Mouse (Mus musculus): ENCODE data around the gene Sgip1. TPM values are rescaled to one million over a fixed set of nuclear protein-coding genes. Genes with fewer than 3 reads are reported as not detected.
A peak's percentile ranks its signal among the peaks of the same experiment; 100 is the strongest.

Gene Sgip1
- polyA plus RNA-seq, 1 experiment from 2014 or later: 75.2 TPM

DNA sequence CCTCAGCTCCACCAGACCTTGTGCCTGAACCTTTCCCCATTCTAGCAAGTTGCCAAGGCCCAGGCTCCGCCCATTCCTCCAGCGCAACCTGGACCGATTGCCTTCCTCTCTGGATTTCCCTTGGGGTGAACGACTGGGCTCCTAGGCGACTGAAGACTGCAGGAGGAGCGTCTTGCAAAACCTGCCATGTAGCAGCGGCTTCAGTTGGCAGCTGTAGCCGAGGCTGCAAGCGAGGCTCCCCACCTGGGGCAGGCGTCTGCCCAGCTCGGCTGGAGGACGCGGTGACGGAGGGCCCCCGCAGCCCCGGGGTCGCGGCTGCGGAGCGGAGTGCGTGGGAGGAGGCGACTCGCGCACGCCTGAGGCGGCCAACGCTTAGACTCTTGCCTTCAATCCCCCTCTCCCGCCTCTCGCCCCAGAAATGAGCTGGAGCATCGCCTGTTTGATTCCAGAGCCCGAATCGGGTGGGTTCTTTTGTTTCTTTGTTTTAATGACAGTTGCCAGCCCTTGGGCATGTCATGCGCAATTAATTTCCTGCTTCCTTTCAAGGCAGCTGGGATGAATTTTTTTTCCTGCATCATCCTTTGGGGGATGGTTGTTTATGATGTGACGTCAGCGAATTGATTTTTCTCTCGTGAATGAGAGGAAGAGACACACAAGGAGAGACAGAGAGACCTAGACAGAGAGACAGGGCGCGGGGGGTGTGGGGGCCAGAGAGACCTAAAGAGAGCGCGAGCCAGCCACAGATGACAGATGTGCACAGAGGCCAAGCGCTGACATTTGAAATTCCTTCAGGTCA lies 18.2 kb downstream of the Sgip1 start:
- Histone ChIP-seq H3K4me1 (peaks cover 23% of the 10 kb centered on the region), H3K27ac (peak overlapping the region; percentile 99), H3K9ac (peak overlapping the region; percentile 85), H3K4me3 (peak overlapping the region; percentile 65), H3K27me3 (replicated peaks) (no peaks in the 10 kb centered on the region), H3K4me2 (peak overlapping the region; percentile 83), H3K9me3 (no peaks in the 10 kb centered on the region), H3K36me3 (replicated peaks) (no peaks in the 10 kb centered on the region)
- under 1% methylated on average over 41 of the region's 41 CpGs for WGBS
- peak; percentile 71 for ATAC-seq (replicated peaks)

- under 1% methylated on average over 25 of the region's 25 CpGs for WGBS
- Histone ChIP-seq H3K9ac (peak overlapping the region; percentile 85), H3K4me2 (peak overlapping the region; percentile 83), H3K27me3 (replicated peaks) (no peaks in the 10 kb centered on the region), H3K27ac (peak overlapping the region; percentile 99), H3K36me3 (replicated peaks) (no peaks in the 10 kb centered on the region), H3K4me3 (peak overlapping the region; percentile 65), H3K9me3 (no peaks in the 10 kb centered on the region), H3K4me1 (peaks cover 23% of the 10 kb centered on the region)
- peak; percentile 98 for ATAC-seq (replicated peaks)
These were observed 19.1 kb downstream of the Sgip1 start for GRCm38 (mm10) chr4:102760042-102760821.

DNA sequence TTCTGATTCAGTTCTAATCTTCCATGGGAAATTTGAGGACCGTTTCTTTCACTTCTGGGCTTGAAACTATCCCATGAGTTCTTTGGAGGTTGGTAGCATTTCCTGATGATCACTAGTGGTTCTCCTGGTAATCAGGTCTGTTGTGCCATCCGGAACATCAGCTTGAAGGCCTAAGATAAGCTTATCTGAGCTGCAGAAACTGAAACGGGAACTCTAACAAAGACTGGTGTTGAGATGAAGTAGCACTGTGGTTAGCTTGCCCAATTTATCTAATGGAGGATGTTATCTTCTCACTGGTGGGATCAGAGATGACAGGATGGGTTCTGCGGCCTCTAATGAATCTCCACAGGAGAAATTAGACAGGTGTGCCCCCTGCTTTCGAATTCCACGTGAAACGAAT lies 21.0 kb downstream of the Sgip1 start:
- Histone ChIP-seq H3K27me3 (replicated peaks) (no peaks in the 10 kb centered on the region), H3K4me3 (peak overlapping the region; percentile 65), H3K9ac (0 out of 2 replicates have a peak overlapping the region, but pooled peaks have one; percentile 20), H3K27ac (no peak overlapping the region), H3K9me3 (no peaks in the 10 kb centered on the region), H3K36me3 (replicated peaks) (no peaks in the 10 kb centered on the region), H3K4me1 (peaks cover 23% of the 10 kb centered on the region), H3K4me2 (peak overlapping the region; percentile 83)
- WGBS: 78% methylated on average over 7 of the region's 7 CpGs
- ATAC-seq (replicated peaks): no peak

DNA sequence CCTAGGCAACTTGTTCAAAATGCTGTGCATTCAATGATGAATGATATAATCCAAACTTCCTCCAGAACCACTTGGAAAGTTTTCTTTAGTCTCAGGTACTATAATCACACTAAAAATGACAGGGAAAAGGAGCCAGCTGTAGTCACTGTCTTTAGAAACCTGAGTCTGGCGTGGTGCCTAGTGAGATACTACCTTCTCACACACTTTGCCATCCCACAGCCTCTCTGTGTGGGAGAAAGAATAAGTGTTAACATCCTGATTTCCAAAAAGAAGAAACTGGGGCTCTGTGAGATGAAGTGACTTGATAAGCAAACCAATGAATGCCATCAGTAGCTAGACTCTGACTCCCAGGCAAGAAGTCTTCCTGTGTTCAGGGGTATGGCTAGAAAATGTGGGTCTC lies 28.0 kb downstream of the Sgip1 start:
- H3K9me3 ChIP-seq: no peaks in the 10 kb centered on the region
- no peaks in the 10 kb centered on the region for H3K4me1 ChIP-seq
- no peak overlapping the region for H3K27ac ChIP-seq
- no peaks in the 10 kb centered on the region for H3K27me3 ChIP-seq (replicated peaks)
- H3K4me3 ChIP-seq: no peak overlapping the region
- H3K9ac ChIP-seq: no peak overlapping the region
- H3K4me2 ChIP-seq: no peak overlapping the region
- 73% methylated on average over 1 of the region's 1 CpGs for WGBS
- no peaks in the 10 kb centered on the region for H3K36me3 ChIP-seq (replicated peaks)
- ATAC-seq (replicated peaks): no peak

- ATAC-seq (replicated peaks): no peak
- H3K27ac ChIP-seq: no peak overlapping the region
- no peak overlapping the region for H3K4me2 ChIP-seq
- no peaks in the 10 kb centered on the region for H3K4me1 ChIP-seq
- H3K36me3 ChIP-seq (replicated peaks): no peaks in the 10 kb centered on the region
- WGBS: 85% methylated on average over 6 of the region's 6 CpGs
- no peaks in the 10 kb centered on the region for H3K27me3 ChIP-seq (replicated peaks)
- H3K9ac ChIP-seq: no peak overlapping the region
- H3K4me3 ChIP-seq: no peak overlapping the region
- H3K9me3 ChIP-seq: no peaks in the 10 kb centered on the region
These were observed 28.8 kb downstream of the Sgip1 start for GRCm38 (mm10) chr4:102769936-102770335.

DNA sequence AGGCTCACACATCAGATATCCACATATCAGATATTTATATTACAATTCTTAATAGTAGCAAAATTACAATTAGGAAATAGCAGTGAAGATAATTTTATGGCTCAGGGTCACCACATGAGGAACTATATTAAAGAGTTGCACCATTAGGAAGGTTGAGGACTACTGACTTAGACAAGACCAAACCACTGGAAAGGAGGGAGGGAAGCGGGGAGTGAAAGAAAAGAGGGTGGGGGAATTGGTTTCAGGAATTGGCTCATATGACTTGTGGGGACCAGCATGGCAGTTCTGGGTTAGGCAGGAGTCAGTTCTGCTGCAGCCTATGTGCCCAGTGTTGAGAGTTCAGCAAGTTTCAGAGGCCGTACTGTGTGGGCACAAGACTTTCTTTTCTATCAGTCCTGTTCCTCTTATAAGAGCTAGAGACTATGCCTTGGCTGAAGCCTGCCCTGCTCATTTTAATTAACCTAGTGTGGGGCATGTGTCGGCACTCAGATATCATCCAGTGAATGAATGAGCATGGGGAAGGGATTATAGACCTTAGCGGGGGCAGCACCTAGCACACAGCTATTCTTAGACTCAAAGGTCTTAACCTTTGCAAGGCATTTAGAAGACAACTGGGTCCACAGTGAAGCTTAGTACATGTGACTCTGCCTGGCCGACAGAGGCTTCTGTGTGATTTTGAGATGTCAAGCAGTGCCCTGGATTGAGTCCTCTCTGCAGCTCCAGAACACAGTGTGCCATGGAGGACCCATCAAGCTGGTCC lies 30.7 kb downstream of the Sgip1 start:
- WGBS: 58% methylated on average over 5 of the region's 5 CpGs
- Histone ChIP-seq H3K9ac (no peak overlapping the region), H3K4me2 (no peak overlapping the region), H3K36me3 (replicated peaks) (no peaks in the 10 kb centered on the region), H3K4me3 (no peak overlapping the region), H3K27me3 (replicated peaks) (no peaks in the 10 kb centered on the region), H3K9me3 (no peaks in the 10 kb centered on the region), H3K27ac (no peak overlapping the region), H3K4me1 (no peaks in the 10 kb centered on the region)
- no peak for ATAC-seq (replicated peaks)

DNA sequence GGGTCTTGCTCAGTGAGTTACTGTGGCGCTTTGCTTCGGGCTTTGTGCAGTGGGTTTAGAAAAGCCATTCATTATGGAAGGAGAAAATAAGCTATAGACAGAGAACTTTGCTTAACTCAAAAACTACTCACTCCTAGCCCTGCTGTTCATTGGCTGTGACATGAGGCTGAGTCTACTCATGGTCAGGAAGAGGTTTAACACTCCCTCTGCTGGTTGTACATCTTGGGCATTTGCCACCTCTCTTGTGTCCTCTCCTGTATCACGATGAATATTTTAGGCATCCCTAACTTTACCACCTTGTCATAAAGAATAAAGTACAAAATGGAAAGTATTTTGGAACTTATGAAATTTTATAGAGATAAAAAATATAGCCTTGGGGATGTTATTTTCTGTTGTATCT lies 32.1 kb downstream of the Sgip1 start:
- ATAC-seq (replicated peaks): no peak
- H3K9me3 ChIP-seq: no peaks in the 10 kb centered on the region
- no peak overlapping the region for H3K27ac ChIP-seq
- H3K4me1 ChIP-seq: 0 out of 2 replicates have a peak, but pooled peaks cover 2% of the 10 kb centered on the region
- H3K27me3 ChIP-seq (replicated peaks): no peaks in the 10 kb centered on the region
- H3K4me2 ChIP-seq: no peak overlapping the region
- H3K36me3 ChIP-seq (replicated peaks): no peaks in the 10 kb centered on the region
- 78% methylated on average over 3 of the region's 3 CpGs for WGBS
- no peak overlapping the region for H3K9ac ChIP-seq
- H3K4me3 ChIP-seq: no peak overlapping the region

DNA sequence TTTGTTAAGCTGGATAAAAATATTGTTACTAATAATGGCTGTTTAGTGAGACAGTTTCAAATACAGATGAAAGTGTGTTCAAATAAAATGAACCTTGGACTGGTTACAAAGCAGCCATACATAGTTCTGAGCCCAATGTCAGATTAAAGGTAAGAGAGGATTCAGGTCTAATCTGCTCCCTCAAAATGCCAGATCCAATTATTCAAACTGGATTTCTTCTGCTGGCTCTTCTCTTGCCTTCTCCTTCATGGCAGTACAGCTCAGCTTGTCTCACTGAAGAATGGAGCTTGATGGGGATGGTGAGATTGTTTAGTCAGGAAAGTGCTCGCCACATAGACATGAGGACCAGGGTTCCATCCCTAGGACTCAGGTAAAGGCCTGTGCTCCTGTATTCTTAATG lies 32.7 kb downstream of the Sgip1 start:
- Histone ChIP-seq H3K27ac (no peak overlapping the region), H3K4me3 (no peak overlapping the region), H3K27me3 (replicated peaks) (no peaks in the 10 kb centered on the region), H3K4me1 (0 out of 2 replicates have a peak, but pooled peaks cover 2% of the 10 kb centered on the region), H3K36me3 (replicated peaks) (no peaks in the 10 kb centered on the region), H3K9ac (no peak overlapping the region), H3K9me3 (no peaks in the 10 kb centered on the region), H3K4me2 (no peak overlapping the region)
- WGBS: 92% methylated on average over 1 of the region's 1 CpGs
- no peak for ATAC-seq (replicated peaks)

DNA sequence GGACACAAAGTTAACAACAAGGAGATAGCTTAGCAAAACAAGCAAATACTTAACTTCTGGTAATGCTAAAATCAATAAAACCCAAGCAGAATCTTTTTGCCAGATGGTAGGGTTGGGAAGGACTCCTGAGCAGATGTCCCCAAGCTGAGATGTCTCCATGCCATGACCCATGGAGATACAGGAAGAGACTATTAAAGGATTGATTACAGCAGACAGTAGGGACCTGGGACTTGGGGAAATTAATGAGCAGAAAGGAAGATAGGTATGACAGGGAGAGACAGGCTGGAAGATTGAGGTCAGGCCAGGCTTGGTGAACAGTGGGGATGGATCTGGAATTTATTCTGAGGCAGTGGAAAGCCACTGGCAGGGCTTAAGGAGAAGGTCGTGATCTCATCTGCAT lies 33.5 kb downstream of the Sgip1 start:
- ATAC-seq (replicated peaks): no peak
- Histone ChIP-seq H3K4me2 (no peak overlapping the region), H3K27ac (no peak overlapping the region), H3K9ac (no peak overlapping the region), H3K4me1 (0 out of 2 replicates have a peak, but pooled peaks cover 2% of the 10 kb centered on the region), H3K9me3 (no peaks in the 10 kb centered on the region), H3K36me3 (replicated peaks) (no peaks in the 10 kb centered on the region), H3K4me3 (no peak overlapping the region), H3K27me3 (replicated peaks) (no peaks in the 10 kb centered on the region)
- WGBS: 58% methylated on average over 1 of the region's 1 CpGs

DNA sequence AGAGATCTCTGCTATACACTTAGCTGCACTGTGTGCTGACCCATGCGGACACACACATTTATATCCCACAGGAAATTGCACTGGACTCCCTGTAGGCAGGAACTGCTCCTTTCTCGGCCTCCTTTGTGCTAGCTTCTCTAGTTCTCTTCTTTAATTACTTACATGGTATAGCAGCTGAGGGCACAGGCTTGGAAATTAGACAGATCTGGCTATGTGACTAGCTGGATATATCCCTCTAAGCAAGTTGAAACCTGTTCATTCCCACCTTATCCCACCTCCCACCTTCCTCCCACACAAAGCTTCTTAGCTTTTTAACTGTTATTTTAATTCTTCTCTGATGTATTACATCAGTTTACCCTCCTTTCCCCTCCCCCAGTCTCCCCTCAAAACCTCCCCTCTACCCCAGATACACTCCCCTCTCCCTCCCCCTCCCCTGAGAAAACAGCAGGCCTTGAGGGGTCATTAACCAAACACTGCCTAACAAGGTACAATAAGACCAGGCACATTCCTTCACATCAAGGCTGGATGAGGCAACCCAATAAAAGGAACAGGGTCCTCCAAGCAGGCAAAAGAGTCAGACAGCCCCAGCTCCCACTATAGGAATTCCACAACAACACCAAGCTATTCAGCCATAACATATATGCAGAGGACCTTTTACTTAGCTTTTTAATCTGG lies 34.6 kb downstream of the Sgip1 start:
- Histone ChIP-seq H3K9me3 (no peaks in the 10 kb centered on the region), H3K27ac (no peak overlapping the region)
- 55% methylated on average over 2 of the region's 2 CpGs for WGBS

GRCm38 (mm10) chr4:102779902-102780301 lies 38.8 kb downstream of the Sgip1 start:
- H3K9ac ChIP-seq: no peak overlapping the region
- H3K4me2 ChIP-seq: no peak overlapping the region
- no peak overlapping the region for H3K4me3 ChIP-seq
- ATAC-seq (replicated peaks): no peak
- H3K27ac ChIP-seq: no peak overlapping the region
- no peaks in the 10 kb centered on the region for H3K36me3 ChIP-seq (replicated peaks)
- 69% methylated on average over 6 of the region's 6 CpGs for WGBS
- H3K9me3 ChIP-seq: no peaks in the 10 kb centered on the region
- H3K4me1 ChIP-seq: peaks cover 4% of the 10 kb centered on the region; the same call in 1 of the 2 replicates
- no peaks in the 10 kb centered on the region for H3K27me3 ChIP-seq (replicated peaks)

More for the DNA sequence above, 34.6 kb downstream of the Sgip1 start:
- no peak for ATAC-seq (replicated peaks)
- no peak overlapping the region for H3K9ac ChIP-seq
- no peaks in the 10 kb centered on the region for H3K27me3 ChIP-seq (replicated peaks)
- 0 out of 2 replicates have a peak, but pooled peaks cover 2% of the 10 kb centered on the region for H3K4me1 ChIP-seq
- no peaks in the 10 kb centered on the region for H3K36me3 ChIP-seq (replicated peaks)
- H3K4me2 ChIP-seq: no peak overlapping the region
- no peak overlapping the region for H3K4me3 ChIP-seq
